Comparison of ENCODE assay signal across 8 mouse cellular contexts in the genomic region with DNA sequence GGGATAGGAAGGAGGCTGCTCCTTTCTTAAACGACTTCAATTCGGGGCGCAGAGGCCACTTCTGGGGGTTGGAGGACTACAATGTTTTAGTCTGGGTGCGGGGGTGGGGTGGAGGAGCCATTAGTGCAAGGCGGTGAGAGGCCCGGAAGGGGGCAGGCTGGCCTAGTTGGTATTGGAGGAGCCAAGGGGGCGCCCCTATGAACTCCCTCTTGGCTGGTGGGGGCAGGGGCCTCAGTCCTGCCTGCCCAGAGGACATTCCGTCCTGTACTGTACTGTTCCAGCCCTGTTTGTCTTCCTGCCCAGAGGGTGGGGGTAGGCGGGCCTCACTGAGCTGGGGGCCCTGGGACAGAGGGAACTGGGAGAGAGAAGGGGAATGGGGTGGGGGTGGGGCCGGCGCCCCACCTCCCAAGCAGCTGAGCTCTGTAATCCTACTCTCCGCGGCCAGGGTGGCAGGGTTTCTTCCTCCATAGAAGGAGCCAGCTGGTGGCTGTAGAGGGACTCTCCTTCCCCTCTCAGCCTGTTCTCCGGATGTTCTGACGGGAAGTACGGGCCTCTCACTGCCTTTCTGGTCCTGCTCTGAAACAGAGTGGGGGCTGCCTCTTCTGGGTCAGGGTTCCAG. TPM values are rescaled to one million over a fixed set of nuclear protein-coding genes. Genes with fewer than 3 reads are reported as not detected.
DNase-seq lines count a peak whose midpoint lies in the region; ATAC-seq and TF ChIP-seq lines count a peak whose summit lies in the region.

No protein-coding gene starts in this region.

- DNase-seq in forebrain, embryonic 14.5 days (ENCODE audit: low spot score): peak; percentile 61
- peak; percentile 85 to 92 for DNase-seq in heart, postnatal 10 days
- peak; percentile 79 to 98 for DNase-seq in kidney, postnatal 25 days
- DNase-seq in lung, adult 18-20 months: peak; percentile 94 to 98
- peak; percentile 77 for DNase-seq in thymus, postnatal 14 days

- H3K9me3 ChIP-seq in forebrain, embryonic 14.5 days (replicated peaks; ENCODE audit: control insufficient read depth, low read length): no peaks in the 10 kb centered on the region
- H3K9me3 ChIP-seq in neural tube, embryonic 14.5 days (ENCODE audit: control insufficient read depth, low read length): no peaks in the 10 kb centered on the region

- no peak for TF ChIP-seq CTCF in bone marrow macrophage, adult 2 months (IDR thresholded peaks at IDR 0.05; ENCODE audit: low read depth, low read length)

- H3K4me3 ChIP-seq in bone marrow macrophage, adult 2 months (ENCODE audit: insufficient read depth, low read length): peak overlapping the region; percentile 36; the same call in 1 of the 2 replicates
- H3K4me3 ChIP-seq in forebrain, embryonic 14.5 days (ENCODE audit: low read depth, low read length): no peak overlapping the region
- H3K4me3 ChIP-seq in neural tube, embryonic 14.5 days (ENCODE audit: low read depth, low read length): no peak overlapping the region

- no peak for TF ChIP-seq POLR2A in bone marrow macrophage, adult 2 months (IDR thresholded peaks at IDR 0.05; ENCODE audit: borderline replicate concordance, low read depth, low read length)

- peaks cover 37% of the 10 kb centered on the region for H3K4me1 ChIP-seq in bone marrow macrophage, adult 2 months (ENCODE audit: control insufficient read depth, insufficient read depth, low read length)
- peaks cover 44% of the 10 kb centered on the region for H3K4me1 ChIP-seq in forebrain, embryonic 14.5 days (ENCODE audit: control insufficient read depth, insufficient read depth, low read length)
- peaks cover 27% of the 10 kb centered on the region; the same call in 1 of the 2 replicates for H3K4me1 ChIP-seq in neural tube, embryonic 14.5 days (ENCODE audit: control insufficient read depth, insufficient read depth, low read length)

- intact Hi-C loops in heart, postnatal 10 days (cut with DNase I): no loop called here

- peak overlapping the region; percentile 99 for H3K27ac ChIP-seq in bone marrow macrophage, adult 2 months (ENCODE audit: insufficient read depth, low read depth, low read length)
- H3K27ac ChIP-seq in forebrain, embryonic 14.5 days (ENCODE audit: low read depth, low read length): peak overlapping the region; percentile 71
- H3K27ac ChIP-seq in neural tube, embryonic 14.5 days (ENCODE audit: low read depth, low read length): peak overlapping the region; percentile 58; the same call in 1 of the 2 replicates

- H3K9ac ChIP-seq in forebrain, embryonic 14.5 days (ENCODE audit: low read length): peak overlapping the region; percentile 25
- H3K9ac ChIP-seq in neural tube, embryonic 14.5 days (replicated peaks; ENCODE audit: low read depth, low read length): no peak overlapping the region

- ATAC-seq in CD4-positive, CD25-positive, alpha-beta regulatory T cell, adult 4 months: peak; percentile 59
- ATAC-seq in forebrain, embryonic 14.5 days: peak; percentile 32; the same call in 1 of the 2 replicates
- peak; percentile 18; the same call in 1 of the 2 replicates for ATAC-seq in neural tube, embryonic 14.5 days (ENCODE audit: low read depth)

- WGBS in forebrain, embryonic 14.5 days: 2% methylated on average over 16 of the region's 16 CpGs
- WGBS in neural tube, embryonic 14.5 days: 5% methylated on average over 16 of the region's 16 CpGs

- no peaks in the 10 kb centered on the region for H3K27me3 ChIP-seq in forebrain, embryonic 14.5 days (replicated peaks; ENCODE audit: control insufficient read depth, insufficient read depth, low read length)
- H3K27me3 ChIP-seq in neural tube, embryonic 14.5 days (ENCODE audit: control insufficient read depth, insufficient read depth, low read length): no peaks in the 10 kb centered on the region

- no peaks in the 10 kb centered on the region for H3K36me3 ChIP-seq in forebrain, embryonic 14.5 days (ENCODE audit: control insufficient read depth, insufficient read depth, low read length)
- H3K36me3 ChIP-seq in neural tube, embryonic 14.5 days (ENCODE audit: control insufficient read depth, insufficient read depth, low read length): no peaks in the 10 kb centered on the region

- peak overlapping the region; percentile 10; the same call in 1 of the 2 replicates for H3K4me2 ChIP-seq in forebrain, embryonic 14.5 days (ENCODE audit: low read length)
- no peak overlapping the region; the same call in 1 of the 2 replicates for H3K4me2 ChIP-seq in neural tube, embryonic 14.5 days (ENCODE audit: low read depth, low read length)

RNA-seq across cellular contexts. Expression of a gene that starts 4.0 kb away (rescaled TPM):
- polyA plus RNA-seq in CD4-positive, CD25-positive, alpha-beta regulatory T cell, adult 4 months (2017; shearing (Covaris generic)): under 1 TPM; 0.60 to 0.91 TPM
- 0.27 TPM in 1 of 2 replicates, not detected in the other for polyA plus RNA-seq in bone marrow macrophage, adult 2 months (2012; ENCODE audit: insufficient read depth, insufficient read length, missing spikeins)
- polyA plus RNA-seq in forebrain, embryonic 14.5 days (2014; fragmentation: Nextera tagmentation; extraction: Ambion mirVana): 2.8 and 5.7 TPM in 2 replicates
- 1 to 10 TPM; 1.5 to 7.1 TPM for total RNA-seq in heart, postnatal 10 days (2021)
- polyA plus RNA-seq in neural tube, embryonic 14.5 days (2014; fragmentation: Nextera tagmentation; extraction: Ambion mirVana): 2.7 and 4.4 TPM in 2 replicates

RNA-seq across cellular contexts. Expression of a gene that starts 15.7 kb away (rescaled TPM):
- 1 to 10 TPM in 1 of 2 experiments, under 1 TPM in 1; 0.13 to 1.4 TPM for polyA plus RNA-seq in CD4-positive, CD25-positive, alpha-beta regulatory T cell, adult 4 months (2017; shearing (Covaris generic))
- 0.12 TPM in 1 of 2 replicates, not detected in the other for polyA plus RNA-seq in bone marrow macrophage, adult 2 months (2012; ENCODE audit: insufficient read depth, insufficient read length, missing spikeins)
- 1.6 and 2.1 TPM in 2 replicates for polyA plus RNA-seq in forebrain, embryonic 14.5 days (2014; fragmentation: Nextera tagmentation; extraction: Ambion mirVana)
- under 1 TPM in 1 of 2 experiments, not detected in 1; 0.10 TPM for total RNA-seq in heart, postnatal 10 days (2021)
- 3.7 and 4.0 TPM in 2 replicates for polyA plus RNA-seq in neural tube, embryonic 14.5 days (2014; fragmentation: Nextera tagmentation; extraction: Ambion mirVana)

RNA-seq across cellular contexts. Expression of a gene that starts 30.5 kb away (rescaled TPM):
- polyA plus RNA-seq in CD4-positive, CD25-positive, alpha-beta regulatory T cell, adult 4 months (2017; shearing (Covaris generic)): 10 to 100 TPM; 56.6 to 76.0 TPM
- 70.7 and 83.1 TPM in 2 replicates for polyA plus RNA-seq in bone marrow macrophage, adult 2 months (2012; ENCODE audit: insufficient read depth, insufficient read length, missing spikeins)
- 112 and 115 TPM in 2 replicates for polyA plus RNA-seq in forebrain, embryonic 14.5 days (2014; fragmentation: Nextera tagmentation; extraction: Ambion mirVana)
- total RNA-seq in heart, postnatal 10 days (2021): 100 to 1,000 TPM; 104 to 105 TPM
- polyA plus RNA-seq in neural tube, embryonic 14.5 days (2014; fragmentation: Nextera tagmentation; extraction: Ambion mirVana): 121 TPM in 2 replicates
